ENCODE assay signal across 13 mouse cellular contexts in the genomic region with DNA sequence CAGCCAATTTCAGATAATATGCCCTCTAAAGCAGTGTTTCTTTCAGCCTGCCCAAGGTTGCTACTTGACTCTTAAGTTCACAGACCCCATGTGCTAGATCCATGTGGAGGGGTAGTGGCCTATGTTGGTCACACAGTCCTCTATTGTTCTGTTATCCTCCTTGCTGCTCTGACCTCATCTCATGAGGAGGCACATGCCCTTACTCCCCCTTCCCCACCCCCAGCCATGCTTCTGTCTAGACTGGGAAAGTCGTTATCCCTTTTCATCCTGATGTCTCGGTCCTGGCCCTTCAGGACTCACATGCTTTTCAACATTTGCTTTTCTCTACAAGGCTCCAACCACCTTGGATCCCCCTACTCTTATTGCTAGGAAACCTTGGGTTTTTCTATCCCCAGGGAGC. TPM values are rescaled to one million over a fixed set of nuclear protein-coding genes. Genes with fewer than 3 reads are reported as not detected.
"Had no signal": no experiment of that assay in that cellular context is flagged by ENCODE, and none has a peak within 500 bp of the region (broad histone marks: within the 10 kb centered on the region; RNA-seq: fewer than 3 reads in every experiment).

No protein-coding gene starts in this region.

- DNase-seq: left cerebral cortex, postnatal 4 days; liver; liver, embryonic 13.5 days; liver, postnatal 0 days; lung, adult 18-20 months; lung, adult 2 months; lung, embryonic 14.5 days; lung, postnatal 10 days; lung, postnatal 14 days; lung, postnatal 36 days; lung, postnatal 4 days; midbrain, embryonic 14.5 days had no signal

RNA-seq across cellular contexts. Expression of a gene that starts 44.0 kb away (rescaled TPM):
- total RNA-seq: monocyte, adult 5-6 weeks had no signal
